Mouse (Mus musculus) cerebellum, postnatal 10 days (tissue): ENCODE results near the gene Nhs.

Experiments
- DNase-seq, 2 experiments: peaks; one replicate each; pipeline ENCODE4 v3.0.0; 2021; ENCODE audit warnings: mixed read lengths in 2 of 2

The Nhs gene

DNA sequence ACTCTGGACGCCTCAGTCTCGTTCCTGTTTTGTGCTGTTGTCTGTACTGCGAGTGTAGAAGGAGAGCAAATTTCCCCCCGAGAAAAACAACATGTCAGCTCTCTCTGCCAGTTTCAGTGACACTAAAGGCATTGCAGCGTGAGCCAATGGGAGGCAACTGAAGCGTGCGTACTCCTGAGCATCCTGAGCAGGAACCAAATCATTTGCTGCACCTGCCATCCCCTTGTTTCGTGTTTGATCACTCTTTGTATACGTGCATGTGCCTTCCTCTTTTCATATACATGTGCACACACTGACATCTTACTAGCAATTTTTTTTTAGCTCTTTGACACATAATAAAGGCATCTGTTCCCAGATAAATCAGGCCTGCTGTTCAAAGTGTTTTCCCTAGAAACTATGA lies 142.1 kb downstream of the Nhs start:
- DNase-seq = peak in 1 of 2 experiments; percentile 22

DNA sequence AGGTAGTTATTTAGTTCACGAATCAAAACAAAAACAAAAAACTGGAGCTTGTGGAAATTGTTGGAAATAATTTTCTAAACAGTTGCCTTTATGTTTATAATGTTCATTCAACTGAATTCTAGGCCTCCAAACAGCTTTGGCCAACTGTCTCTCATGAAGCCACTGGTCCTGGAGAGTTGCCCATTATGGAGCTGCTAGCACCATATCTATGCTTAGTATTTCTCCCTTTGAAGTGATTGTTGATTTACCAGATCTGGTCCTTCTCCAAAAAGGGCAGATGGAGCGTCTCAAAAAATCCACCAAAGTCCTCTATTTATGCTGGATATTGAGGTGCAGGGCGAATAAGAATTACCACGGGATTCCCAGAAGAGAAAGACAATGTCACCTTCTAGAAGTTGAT lies 147.0 kb downstream of the Nhs start:
- DNase-seq = peak; percentile 46 to 51

DNA sequence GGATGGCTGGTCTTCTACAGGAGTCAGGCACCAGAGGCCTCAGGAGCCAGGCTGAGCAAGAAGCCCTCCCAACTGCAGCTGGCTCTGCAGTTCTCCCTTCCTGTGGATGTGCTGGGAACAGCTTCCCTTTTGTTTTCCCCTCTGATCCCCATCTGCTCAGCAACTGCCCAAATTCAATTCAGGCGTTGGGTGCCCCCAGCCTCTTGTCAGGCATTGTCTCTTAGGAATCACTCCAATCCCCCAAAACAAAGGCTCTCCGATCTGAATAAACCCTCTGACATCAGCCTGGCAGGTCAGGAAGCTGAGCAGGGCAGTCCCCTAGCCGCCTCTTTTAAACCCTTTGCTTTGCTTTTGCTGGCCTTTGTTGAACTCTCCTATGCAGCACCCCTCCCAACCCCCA lies 149.7 kb downstream of the Nhs start:
- DNase-seq = no peak

DNA sequence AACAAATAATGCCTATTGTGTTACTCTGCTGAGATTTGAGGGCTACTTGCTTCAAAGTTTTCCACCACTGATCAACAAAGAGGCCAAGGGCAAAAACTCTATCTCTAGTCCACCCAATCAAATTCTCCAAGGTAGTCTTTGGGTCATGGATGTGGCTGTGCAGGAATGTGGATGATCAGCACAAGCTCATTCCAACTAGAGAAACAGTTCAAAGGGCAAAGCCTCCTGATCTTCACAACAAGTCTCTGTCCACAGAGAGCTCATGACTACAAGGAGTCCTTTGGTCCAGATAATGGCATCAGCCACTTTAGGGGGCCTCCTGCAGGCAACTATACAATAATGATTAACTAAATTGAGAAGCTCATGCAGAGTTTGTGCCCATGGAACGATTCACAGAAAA lies 155.7 kb downstream of the Nhs start:
- DNase-seq = no peak

DNA sequence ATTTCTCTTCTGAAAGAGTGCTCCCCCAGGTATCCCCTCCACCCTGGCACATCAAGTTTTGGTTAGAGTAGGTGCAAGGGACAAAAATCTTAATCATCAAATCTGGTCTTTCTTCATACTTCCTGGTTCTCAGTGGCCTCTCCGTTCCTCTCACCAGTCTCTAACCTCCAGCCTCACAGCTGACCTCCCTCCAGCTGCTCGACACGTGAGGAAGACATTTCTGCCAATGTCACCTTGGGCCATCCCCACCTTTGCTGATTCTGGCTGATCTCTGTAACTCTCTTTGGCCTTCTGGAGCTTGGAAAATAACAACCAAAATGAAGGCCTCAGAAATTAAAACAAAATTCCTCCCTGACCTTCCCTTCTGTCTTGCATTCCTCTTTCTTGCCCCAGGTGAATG lies 160.7 kb downstream of the Nhs start:
- DNase-seq = no peak

DNA sequence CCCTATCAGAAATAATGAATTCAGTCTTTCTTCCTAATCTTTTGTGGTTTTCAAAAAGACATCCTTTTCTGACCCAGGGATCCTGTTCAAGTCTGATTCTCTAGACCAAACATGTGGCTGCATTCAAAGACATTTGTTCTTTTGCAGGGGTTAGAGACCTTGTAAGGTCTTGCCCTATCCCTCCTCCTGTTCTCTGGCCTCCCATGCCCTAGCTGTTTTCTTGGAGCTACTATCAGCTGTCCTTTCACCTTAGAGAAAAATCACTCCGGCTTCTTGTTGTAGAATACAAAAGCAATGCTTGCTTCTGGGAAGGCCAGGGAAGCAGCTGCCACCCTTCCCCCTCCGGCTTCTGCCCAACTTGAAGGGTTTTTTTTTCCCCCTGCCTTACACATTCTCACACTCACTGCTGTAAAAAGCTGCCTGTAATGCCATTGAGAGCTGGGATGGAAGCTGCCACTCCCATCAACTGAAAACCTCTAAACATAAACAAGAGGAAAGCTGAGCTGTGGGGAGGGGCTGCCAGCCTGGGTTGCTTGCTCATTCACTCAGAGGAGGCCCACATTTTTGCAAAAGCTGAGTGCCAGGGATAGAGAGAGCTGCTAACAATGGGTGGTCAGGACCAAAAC lies 162.2 kb downstream of the Nhs start:
- no peak for DNase-seq

DNA sequence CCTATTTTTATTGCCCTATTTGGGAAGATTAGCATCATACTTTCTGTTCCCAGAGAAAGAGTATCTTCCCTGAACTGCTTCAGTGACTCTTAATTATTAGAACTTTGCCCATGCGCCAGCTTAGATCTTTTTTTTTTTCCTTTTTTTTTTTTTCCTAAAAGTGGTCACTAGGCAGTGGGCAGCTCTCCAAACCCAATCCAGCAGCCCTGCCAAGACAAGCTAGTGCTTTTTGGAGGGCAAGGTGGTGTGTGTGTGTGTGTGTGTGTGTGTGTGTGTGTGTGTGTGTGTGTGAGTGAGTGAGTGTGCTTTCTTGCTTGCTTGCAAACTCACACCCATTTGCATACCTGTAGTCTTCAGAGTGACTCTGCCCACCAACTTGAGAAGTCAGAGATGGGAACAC lies 169.4 kb downstream of the Nhs start:
- DNase-seq = peak; percentile 47 to 55

DNA sequence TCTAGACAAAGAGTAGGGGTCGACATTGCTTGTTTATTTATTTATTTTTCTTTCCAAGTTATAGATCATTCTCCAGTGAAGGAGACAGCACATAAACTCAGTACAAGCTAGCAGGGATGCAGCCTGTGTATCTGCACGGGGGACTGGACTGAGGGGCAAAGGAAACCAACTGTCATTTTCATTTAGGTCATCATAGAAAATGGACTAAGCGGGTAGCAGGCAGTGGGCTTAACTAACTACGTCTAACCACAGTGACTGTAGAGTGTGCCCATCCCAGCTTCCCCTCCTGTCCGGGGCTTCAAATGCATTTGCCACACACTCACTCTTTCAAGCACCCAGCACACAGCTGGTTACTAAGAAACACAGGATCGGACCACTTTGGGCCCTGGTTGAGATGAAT lies 174.6 kb downstream of the Nhs start:
- DNase-seq = no peak

DNA sequence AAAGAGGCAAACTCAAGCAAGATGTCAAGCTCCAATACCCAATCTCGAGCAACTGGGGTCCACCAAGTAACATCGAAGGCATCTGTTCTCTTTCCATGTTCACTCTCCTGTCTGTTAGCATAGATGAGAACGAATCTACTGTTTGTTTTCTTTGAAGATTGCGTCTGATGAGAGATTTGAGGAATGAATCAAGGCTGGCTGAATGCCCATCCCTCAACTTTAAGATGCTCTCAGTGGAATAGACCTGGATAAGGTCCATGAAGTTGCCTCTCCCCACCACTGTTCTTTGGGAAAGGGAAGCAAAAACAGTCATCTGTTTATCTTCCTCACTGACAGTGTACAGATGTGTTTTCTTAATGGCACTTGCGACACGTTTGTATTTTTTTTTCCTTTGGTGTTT lies 178.1 kb downstream of the Nhs start:
- DNase-seq = no peak

DNA sequence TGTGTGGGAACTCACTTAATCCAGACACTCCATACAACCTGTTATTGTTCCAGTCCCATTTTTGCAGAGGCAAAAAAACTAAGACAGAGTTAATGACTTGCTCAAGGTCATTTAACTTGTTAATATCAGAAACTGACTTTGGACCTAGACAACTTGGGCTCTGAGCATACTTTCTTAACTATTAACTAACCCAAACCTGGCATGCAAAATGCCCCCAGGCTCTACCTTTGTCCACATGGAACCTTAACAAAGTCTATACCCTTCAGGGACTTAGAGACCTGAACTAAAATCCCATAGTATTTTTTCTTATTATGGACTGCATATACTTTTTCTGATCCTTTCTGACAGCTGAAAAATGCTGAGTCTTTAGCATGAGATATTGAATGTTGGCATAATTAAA lies 179.6 kb downstream of the Nhs start:
- no peak for DNase-seq

DNA sequence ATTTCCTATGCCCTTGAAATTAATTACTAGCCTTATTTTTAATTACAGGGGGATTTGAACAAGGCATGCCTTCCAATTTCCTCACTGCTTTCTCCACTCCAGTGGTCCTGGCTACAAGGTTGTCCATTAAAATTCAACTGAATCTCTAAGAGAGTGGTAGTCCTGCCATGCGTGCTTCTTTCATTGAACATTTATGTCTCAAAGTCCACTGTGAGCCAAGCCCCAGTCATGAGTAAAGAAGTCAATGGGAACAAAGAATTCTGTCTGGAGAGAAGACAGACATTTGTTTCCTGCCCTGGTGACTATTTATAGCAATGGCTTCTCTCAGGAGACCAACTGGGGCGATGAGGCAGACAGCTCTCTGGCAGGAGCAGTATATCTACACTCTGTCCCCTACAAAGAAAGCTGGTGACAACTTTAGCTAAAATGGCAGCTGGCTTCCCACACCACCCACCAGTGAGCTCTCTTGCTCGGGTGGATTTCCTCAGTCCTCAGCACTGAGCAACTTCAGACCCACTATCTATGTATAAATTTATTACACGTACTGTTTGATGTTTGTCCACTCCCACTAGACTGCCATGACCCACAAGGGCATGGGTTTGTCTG lies 182.2 kb downstream of the Nhs start:
- no peak for DNase-seq

DNA sequence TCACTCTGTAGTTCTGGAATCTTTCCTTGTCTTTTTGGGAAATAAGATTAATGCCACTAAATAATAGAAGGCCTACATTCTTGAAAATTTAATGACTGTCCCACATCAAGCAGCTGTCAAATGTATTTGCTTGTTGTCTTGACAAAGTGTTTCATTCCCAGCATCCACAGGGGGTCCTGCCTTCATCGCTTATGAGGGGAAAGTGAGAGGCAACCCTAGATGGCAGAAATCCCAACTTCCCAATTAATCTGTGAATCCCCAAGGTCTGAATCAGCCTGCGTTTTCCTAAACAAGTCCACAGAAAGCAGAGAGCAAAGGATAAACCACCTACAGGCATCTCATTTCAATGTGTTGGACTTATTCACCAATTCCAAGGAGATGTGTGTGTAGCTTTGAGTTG lies 183.2 kb downstream of the Nhs start:
- no peak for DNase-seq

DNA sequence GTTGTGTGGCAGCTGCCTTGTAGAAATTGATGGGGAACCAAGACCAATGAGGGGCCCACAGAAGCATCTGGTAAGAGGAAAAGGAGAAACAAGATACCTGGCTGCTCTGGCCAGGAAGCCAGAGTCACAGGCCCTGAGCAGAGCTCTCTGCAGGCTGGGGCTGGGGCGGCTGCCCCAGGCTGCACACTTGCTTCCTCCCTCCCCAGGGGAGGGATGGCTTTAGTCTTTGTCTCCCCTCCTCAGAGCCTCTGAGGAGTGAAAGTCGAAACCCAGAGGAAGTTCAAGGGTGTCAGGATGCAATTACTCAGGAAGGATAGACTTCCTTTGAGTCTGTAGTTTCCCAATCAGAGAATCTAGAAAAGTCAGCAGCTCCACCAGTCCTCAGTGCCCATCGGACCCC lies 186.0 kb downstream of the Nhs start:
- DNase-seq = no peak

DNA sequence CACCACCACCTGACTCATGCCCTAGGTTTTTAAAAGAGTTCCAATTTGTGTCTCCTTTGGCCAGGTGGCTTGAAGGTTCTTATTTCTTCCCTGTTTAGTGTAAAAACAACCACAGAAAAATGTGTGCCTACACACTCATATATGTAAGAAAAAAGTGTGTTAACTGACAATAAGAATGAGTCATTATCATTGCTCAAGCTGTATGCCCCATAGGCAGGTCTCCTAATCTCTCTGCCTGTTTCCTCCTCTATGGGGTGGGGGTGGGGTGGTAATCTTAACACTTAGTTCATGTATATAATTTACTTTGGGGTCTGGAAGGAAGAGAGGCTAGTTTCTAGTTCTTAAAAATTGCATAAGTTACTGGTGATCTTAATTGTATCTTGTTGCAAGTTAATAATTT lies 186.8 kb downstream of the Nhs start:
- DNase-seq = no peak

DNA sequence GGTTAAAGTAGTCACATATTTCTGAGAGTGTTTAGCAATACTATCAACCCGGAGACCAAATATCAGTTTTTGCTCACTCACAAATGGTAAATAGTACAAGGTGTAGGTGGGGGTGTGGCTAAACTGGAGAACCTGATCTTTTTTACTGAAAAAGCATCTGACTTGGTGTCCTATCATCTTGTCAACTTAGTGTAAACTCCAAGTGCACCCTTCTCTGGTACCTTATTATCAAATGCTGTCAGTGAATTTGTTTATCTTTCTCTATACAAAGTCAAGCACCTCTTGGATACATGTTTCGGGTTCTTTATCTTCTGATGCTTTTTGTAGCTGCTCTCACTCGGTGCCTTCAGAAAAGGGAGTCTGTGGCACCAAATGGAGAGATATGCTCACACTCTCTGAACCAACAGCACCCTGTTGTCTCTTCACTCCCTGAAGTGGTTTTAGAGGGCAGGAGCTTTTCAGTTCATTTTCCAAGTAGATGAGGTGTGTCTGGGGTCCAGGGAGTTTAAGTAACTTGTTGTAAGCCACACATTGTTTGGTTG lies 187.5 kb downstream of the Nhs start:
- no peak for DNase-seq

DNA sequence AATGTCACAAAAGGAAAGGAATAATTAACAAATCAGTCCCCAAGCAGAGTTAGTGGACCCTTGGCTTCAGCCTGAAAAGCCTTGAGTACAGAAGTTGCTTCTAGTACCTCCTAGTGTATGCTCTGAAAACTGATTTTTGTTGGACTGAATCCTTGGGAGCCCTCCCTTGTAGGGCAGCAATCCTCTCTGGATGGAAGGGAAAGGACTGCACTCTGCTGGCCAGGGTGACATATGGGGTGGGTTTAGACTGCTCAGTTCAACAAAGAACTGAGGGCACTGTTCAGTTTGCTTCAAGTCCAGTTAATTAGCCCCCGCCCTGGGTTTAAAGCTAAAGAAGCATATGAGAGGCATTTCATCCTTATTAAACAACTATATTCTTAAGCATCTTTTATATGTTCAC lies 188.4 kb downstream of the Nhs start:
- DNase-seq = no peak

DNA sequence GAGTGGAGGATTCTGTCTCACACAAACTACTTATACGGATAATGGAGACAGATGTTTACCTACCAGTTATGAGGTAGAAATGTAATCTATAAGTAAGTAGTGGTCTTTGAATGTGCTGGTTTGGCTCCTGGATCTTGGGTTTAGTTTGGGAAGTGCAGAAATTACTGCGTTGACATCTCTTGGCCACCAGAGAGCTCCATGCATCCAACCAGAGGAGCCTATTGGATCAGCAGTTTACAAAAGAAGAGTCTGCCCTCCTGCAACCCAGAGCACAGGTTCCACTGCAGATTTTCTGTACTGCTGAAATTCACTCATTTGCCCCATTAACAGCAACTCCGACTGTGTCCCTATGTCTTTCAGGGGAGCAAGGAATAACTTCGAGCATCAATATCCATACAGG lies 191.8 kb downstream of the Nhs start:
- peak; percentile 29 to 44 for DNase-seq

DNA sequence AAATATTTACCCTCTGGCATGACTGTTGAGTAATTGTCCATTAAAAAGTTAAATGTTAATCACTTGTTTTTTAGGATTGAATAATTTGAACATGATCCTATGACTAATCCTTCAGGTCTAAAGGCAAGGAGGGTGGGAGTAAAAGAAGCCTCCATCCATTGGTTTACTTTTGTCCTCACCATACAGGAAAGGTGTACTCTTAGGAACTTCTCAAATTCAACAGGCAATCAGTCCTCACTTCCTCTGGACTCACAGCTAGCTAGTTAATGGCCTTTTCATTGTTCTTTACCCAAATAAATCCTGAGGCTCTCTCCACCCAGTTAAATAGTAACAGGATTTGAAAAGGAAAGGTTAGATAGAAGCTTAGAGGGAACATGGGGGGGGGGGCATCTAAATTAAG lies 196.2 kb downstream of the Nhs start:
- no peak for DNase-seq

DNA sequence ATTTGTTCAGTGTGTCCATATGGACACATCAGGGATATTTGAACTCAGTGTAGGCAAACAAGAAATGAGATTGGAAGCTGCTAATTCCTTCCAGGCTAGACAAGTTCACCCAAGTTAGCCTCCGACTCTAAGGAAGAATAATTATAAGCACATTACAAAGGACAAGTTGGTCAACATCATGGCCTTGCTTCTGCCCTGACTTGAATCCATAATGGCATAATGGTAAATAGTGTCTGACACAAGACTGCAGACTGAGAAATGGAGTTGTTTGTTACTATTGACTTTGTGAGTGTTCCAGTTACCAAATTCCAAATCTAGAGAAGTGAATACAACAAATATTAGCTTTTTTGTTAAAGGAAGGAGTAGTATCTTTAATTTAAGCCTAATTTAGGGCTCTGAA lies 196.7 kb downstream of the Nhs start:
- no peak for DNase-seq

DNA sequence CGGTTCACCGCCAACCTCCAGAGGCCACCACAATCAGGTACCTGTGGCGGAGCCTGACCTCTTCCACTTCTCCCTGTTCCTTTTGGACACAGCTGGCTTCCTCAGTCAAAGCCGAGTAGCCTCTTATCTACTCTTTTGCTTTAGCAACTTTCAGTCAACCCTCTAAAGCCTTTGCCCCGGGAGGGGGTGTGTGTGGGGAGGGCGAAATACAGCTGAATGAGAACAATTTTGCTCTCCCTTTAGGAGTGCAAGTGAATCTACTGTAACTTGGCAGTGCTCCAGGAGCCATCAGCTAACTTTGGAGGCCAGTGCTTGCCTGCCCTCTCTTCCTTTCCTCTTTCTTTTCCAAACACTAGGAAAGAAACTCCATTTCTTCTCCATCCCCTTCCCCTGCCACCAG lies 197.8 kb downstream of the Nhs start:
- DNase-seq = peak; percentile 25 to 51

DNA sequence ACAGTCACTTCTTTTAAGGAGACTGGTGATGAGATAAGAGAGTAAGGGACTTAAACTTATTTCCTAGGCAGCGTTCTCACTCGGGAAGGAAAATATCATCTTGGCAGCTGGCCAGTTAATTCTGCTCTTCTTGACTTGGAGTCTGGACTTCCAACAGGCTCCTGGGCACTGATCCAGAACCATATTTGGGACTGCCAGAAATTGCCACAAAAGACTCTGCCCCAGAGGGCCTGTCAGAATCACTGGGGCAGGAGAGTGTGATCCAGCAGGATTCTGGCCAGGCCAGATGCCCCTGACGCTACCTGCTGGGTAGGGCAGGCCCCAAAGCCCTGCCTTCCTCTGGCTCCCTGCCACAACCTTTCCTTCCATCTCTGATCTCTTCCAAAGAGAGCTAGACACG lies 198.4 kb downstream of the Nhs start:
- peak; percentile 95 to 96 for DNase-seq

DNA sequence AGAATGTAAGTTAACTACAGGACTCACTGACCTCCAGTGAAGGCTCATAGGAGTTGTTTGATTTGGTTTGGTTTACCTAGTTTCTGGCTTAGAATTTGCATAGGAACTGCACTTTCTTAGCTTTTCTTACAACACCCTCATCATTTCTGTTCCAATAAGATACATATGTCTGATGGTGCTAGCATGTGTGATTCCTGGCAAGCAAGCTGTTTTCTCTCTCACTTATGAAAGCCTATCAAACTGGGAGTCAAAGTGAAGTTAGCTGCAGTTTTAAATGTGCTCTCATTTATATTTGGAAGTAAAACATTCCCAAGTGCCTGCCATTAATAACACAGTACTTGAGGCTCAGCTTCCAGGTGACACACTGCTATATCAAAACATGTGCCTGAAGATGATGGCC lies 207.2 kb downstream of the Nhs start:
- no peak for DNase-seq

DNA sequence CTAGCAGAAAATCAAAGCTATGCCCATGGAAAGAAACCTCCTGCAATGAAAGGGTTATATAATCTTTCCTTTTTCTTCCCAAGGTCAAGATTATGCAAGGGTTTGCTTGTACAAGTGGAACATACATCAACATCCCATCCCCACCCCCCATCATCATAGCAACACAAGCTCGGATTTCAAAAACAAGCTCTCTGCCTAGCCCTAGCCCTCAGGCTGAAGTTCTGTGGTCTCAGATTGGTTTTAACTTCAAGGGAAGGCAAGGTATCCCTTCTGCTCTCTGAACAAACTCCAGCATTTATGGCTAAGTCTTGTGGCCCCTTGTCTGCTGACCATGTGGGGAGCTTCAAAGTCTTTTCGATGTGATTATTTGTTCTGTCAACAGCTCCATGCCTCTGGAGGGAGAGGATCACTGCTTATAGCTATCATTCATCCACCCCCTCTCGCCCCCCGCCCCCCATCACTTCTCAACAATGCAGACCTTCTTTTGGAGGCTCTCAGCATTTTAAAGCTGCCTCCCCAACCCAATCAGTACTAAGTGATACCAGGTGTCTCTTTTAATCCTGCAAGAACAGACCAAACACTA lies 216.3 kb downstream of the Nhs start:
- no peak for DNase-seq

DNA sequence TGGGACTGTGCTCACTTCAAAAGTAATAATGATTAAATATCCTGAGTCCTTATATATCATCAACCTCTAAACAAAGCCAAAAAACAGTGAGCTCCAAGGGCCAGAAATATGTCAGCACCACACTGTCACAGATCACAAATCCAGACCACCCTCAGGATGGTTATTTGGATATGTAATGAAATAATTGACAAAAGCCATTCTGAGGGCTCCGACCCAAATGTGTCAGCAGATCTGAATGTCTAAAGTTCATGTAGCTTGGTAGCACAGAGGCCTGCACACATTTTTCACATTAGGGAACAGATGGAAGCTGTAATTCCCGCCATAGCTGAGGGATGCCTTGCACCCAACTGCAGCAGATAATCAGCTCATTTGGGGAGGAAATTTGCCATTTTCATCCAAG lies 218.8 kb downstream of the Nhs start:
- peak; percentile 41 to 52 for DNase-seq

DNA sequence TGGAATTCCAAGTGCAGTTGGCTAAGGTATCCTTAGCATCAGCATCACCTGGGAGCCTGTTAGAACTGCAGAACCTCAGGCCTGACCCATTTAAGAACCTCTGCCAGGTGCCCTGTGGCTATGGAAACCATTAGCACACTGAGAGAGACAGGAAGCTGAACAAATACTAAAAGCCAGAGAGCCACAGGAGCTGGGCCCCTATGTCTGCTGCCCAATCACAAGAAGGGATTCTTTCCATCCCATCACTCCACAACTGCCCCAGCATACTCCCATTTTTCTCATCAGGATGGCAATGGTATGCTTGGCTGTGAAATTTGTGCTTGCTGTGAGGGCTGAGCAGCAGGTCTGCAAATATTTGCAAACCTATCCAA lies 232.9 kb downstream of the Nhs start:
- DNase-seq = no peak
